Mouse (Mus musculus): ENCODE results near the gene Pdpk1.
"Not testable (repeated sequence)": the region's sequence is repeated elsewhere in the genome, so short reads cannot be mapped to it uniquely, and the experiment has no call there.

Gene Pdpk1

GRCm38 (mm10) chr17:24127592-24127991, 23.1 kb downstream of the Pdpk1 start:
- no peak for DNase-seq (ENCODE audit: low read depth in 1 of 2, low spot score in 2 of 2)

GRCm38 (mm10) chr17:24126801-24127200, 23.9 kb downstream of the Pdpk1 start:
- no peak for DNase-seq (ENCODE audit: low read depth in 1 of 2, low spot score in 2 of 2)

GRCm38 (mm10) chr17:24119446-24119845, 31.3 kb downstream of the Pdpk1 start:
- no peak for DNase-seq (ENCODE audit: low read depth in 1 of 2, low spot score in 2 of 2)

GRCm38 (mm10) chr17:24113031-24113430, 37.7 kb downstream of the Pdpk1 start:
- no peak for DNase-seq (ENCODE audit: low read depth in 1 of 2, low spot score in 2 of 2)

- DNase-seq (ENCODE audit: low read depth in 1 of 2, low spot score in 2 of 2), result no peak
These were observed 39.5 kb downstream of the Pdpk1 start for GRCm38 (mm10) chr17:24111256-24111655.

- DNase-seq (ENCODE audit: low read depth in 1 of 2, low spot score in 2 of 2), result no peak
These were observed 41.8 kb downstream of the Pdpk1 start for GRCm38 (mm10) chr17:24108896-24109295.

- no peak for DNase-seq (ENCODE audit: low read depth in 1 of 2, low spot score in 2 of 2)
These were observed 45.6 kb downstream of the Pdpk1 start for GRCm38 (mm10) chr17:24105111-24105510.

- DNase-seq (ENCODE audit: low read depth in 1 of 2, low spot score in 2 of 2), result no peak
These were observed 52.4 kb downstream of the Pdpk1 start for GRCm38 (mm10) chr17:24098354-24098753.

- DNase-seq (ENCODE audit: low read depth in 1 of 2, low spot score in 2 of 2), result no peak
These were observed 60.1 kb downstream of the Pdpk1 start for GRCm38 (mm10) chr17:24090575-24090974.

- not testable (repeated sequence) for DNase-seq (ENCODE audit: low read depth in 1 of 2, low spot score in 2 of 2)
These were observed 64.3 kb downstream of the Pdpk1 start for GRCm38 (mm10) chr17:24086399-24086798.

- DNase-seq (ENCODE audit: low read depth in 1 of 2, low spot score in 2 of 2), result no peak
These were observed 66.1 kb downstream of the Pdpk1 start for GRCm38 (mm10) chr17:24084593-24084992.

- no peak for DNase-seq (ENCODE audit: low read depth in 1 of 2, low spot score in 2 of 2)
These were observed 73.6 kb downstream of the Pdpk1 start for GRCm38 (mm10) chr17:24077101-24077500.

- peak; percentile 90 to 94 for DNase-seq (ENCODE audit: low read depth in 1 of 2, low spot score in 2 of 2)
These were observed 77.6 kb downstream of the Pdpk1 start, which contains the start of gene Kctd5 for GRCm38 (mm10) chr17:24072919-24073696. Gene Kctd5, minus strand, starts transcription at chr17:24073485.

- no peak for DNase-seq (ENCODE audit: low read depth in 1 of 2, low spot score in 2 of 2)
These were observed 81.2 kb downstream of the Pdpk1 start for GRCm38 (mm10) chr17:24069531-24069930.

GRCm38 (mm10) chr17:24068271-24068670, 82.5 kb downstream of the Pdpk1 start:
- DNase-seq (ENCODE audit: low read depth in 1 of 2, low spot score in 2 of 2), result no peak

- DNase-seq (ENCODE audit: low read depth in 1 of 2, low spot score in 2 of 2), result no peak
These were observed 88.1 kb downstream of the Pdpk1 start for GRCm38 (mm10) chr17:24062459-24063155.

GRCm38 (mm10) chr17:24057730-24058245, 92.9 kb downstream of the Pdpk1 start:
- no peak for DNase-seq (ENCODE audit: low read depth in 1 of 2, low spot score in 2 of 2)

GRCm38 (mm10) chr17:24056636-24057625, 93.8 kb downstream of the Pdpk1 start:
- no peak for DNase-seq (ENCODE audit: low read depth in 1 of 2, low spot score in 2 of 2)

GRCm38 (mm10) chr17:24049008-24049407, 101.7 kb downstream of the Pdpk1 start:
- no peak for DNase-seq (ENCODE audit: low read depth in 1 of 2, low spot score in 2 of 2)

- no peak for DNase-seq (ENCODE audit: low read depth in 1 of 2, low spot score in 2 of 2)
These were observed 102.7 kb downstream of the Pdpk1 start for GRCm38 (mm10) chr17:24048053-24048452.

- no peak for DNase-seq (ENCODE audit: low read depth in 1 of 2, low spot score in 2 of 2)
These were observed 104.7 kb downstream of the Pdpk1 start for GRCm38 (mm10) chr17:24046026-24046425.
